Mouse (Mus musculus) G1E (cell line): Measurements from ENCODE around the gene Mrc1. TPM values are rescaled to one million over a fixed set of nuclear protein-coding genes. Genes with fewer than 3 reads are reported as not detected.
"Not testable (repeated sequence)": the region's sequence is repeated elsewhere in the genome, so short reads cannot be mapped to it uniquely, and the experiment has no call there.

Experiments
- ATAC-seq: 2 replicates; pipeline ENCODE4 v1.8.0; 2016; ENCODE audit warnings: mild to moderate bottlenecking; ENCODE audit not compliant: insufficient number of reproducible peaks, poor library complexity, low FRiP score, severe bottlenecking; ENCODE audit errors: extremely low read depth
- DNase-seq: peaks from one replicate; pipeline ENCODE4 v3.0.0; 2012; ENCODE audit warnings: low spot score
- H3K27me3 ChIP-seq: 2 replicates; pipeline ENCODE4 v1.6.1; 2012; ENCODE audit warnings: mild to moderate bottlenecking, low read length, inconsistent platforms; ENCODE audit not compliant: insufficient read depth
- H3K36me3 ChIP-seq: replicated peaks from 2 replicates; pipeline ENCODE3; 2012; ENCODE audit warnings: mild to moderate bottlenecking, inconsistent platforms
- H3K4me1 ChIP-seq: 2 replicates; pipeline ENCODE4 v1.6.1; 2012; ENCODE audit warnings: low read depth, low read length, inconsistent platforms, mixed read lengths; ENCODE audit not compliant: insufficient read depth
- H3K4me3 ChIP-seq: 2 replicates; pipeline ENCODE4 v1.5.1; 2012; ENCODE audit warnings: low read depth, mild to moderate bottlenecking, inconsistent platforms, low read length, moderate library complexity, mixed read lengths
- H3K9me3 ChIP-seq: replicated peaks from 2 replicates; pipeline ENCODE4 v1.6.1; 2012; ENCODE audit warnings: inconsistent platforms
- CTCF ChIP-seq: IDR thresholded peaks from 2 replicates; pipeline ENCODE4 v1.5.1; 2012; ENCODE audit warnings: low read depth, low read length, inconsistent platforms, mixed read lengths
- GATA1 ChIP-seq: IDR thresholded peaks from 2 replicates; pipeline ENCODE4 v1.6.1; 2012; ENCODE audit warnings: borderline replicate concordance, low read length, inconsistent platforms, mixed read lengths
- GATA2 ChIP-seq: IDR thresholded peaks from 2 replicates; pipeline ENCODE4 v1.6.1; 2012; ENCODE audit warnings: low read depth, low read length, inconsistent platforms, borderline replicate concordance
- POLR2AphosphoS5 ChIP-seq: IDR thresholded peaks from 2 replicates; pipeline ENCODE4 v1.6.1; 2012; ENCODE audit warnings: low read depth, low read length, inconsistent platforms; ENCODE audit not compliant: insufficient replicate concordance
- TAL1 ChIP-seq: conservative IDR thresholded peaks from 2 replicates; pipeline ENCODE4 v1.6.1; 2012; ENCODE audit warnings: low read depth, low read length, inconsistent platforms, mixed read lengths
- polyA plus RNA-seq: library from polyadenylated mRNA; stranded (reverse); fragments of >175 nt; gene quantifications from 2 replicates; pipeline ENCODE4 v1.2.3, GENCODE M21; 2012
- total RNA-seq, 2 experiments: library from RNA; stranded (forward) in 1 of 2; stranded (reverse) in 1 of 2; fragments of 200-1000 nt in 1 of 2; fragments of >200 nt in 1 of 2; fragmentation: Nextera tagmentation in 1 of 2; gene quantifications; 2 replicates each; pipeline ENCODE4 v1.2.3; 2014 to 2017

The Mrc1 gene
- not detected in 2 replicates for total RNA-seq (2014; fragmentation: Nextera tagmentation)
- 0.17 and 0.49 TPM in 2 replicates for total RNA-seq (2017)
- polyA plus RNA-seq: not detected in 2 replicates

DNA sequence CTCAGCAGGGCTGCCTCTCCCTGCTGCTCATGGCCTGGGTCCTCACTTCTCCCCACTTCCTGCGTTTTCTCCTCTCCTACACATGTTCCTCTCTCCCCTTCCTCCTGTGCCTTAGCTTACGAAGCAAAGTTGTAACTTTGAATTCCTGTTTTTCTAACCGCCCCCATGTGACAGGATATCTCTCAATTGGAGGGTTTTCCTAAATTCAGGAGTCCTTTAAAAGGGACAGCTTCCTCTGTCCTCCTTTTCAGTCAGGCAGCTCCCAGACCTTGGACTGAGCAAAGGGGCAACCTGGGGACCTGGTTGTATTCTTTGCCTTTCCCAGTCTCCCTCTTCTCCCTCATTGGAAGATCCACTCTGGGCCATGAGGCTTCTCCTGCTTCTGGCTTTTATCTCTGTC is at the start of gene Mrc1:
Gene Mrc1 (plus strand): TSS at position 244 of the 400 bp plus-strand sequence.
- DNase-seq (no peak), ATAC-seq (no peak)
- H3K27me3 ChIP-seq: peaks cover 5% of the 10 kb centered on the region; the same call in 1 of the 2 replicates
- TF ChIP-seq CTCF: no peak
- no peaks in the 10 kb centered on the region for H3K36me3 ChIP-seq
- H3K4me1 ChIP-seq: no peaks in the 10 kb centered on the region
- no peaks in the 10 kb centered on the region for H3K9me3 ChIP-seq
- no peak within 1 kb of the TSS for H3K4me3 ChIP-seq

DNA sequence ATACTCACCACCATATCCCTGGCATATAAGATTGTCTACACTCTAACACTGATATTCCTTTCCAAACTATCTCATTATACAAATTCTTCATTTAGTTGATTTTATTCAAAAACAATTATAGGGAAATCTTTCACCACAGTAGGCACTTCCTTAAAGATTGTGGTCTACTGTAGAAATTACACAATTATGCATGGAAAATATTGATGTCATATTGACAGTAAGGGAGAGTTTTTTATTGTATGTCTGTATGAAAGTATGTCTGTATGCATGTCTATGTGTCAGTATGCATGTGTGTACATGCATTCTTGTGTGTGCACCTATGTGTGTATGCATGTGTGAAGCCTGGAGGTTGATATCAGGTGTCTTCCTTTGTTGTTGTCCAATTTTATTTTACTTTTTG is 44.8 kb upstream of the Mrc1 start:
- H3K9me3 ChIP-seq: no peaks in the 10 kb centered on the region
- TF ChIP-seq CTCF (no peak), GATA2 (no peak), TAL1 (no peak), GATA1 (no peak), POLR2AphosphoS5 (no peak)
- H3K27me3 ChIP-seq: no peaks in the 10 kb centered on the region
- DNase-seq (no peak), ATAC-seq (no peak)
- H3K4me3 ChIP-seq: no peak overlapping the region
- no peaks in the 10 kb centered on the region for H3K36me3 ChIP-seq
- H3K4me1 ChIP-seq: no peaks in the 10 kb centered on the region

DNA sequence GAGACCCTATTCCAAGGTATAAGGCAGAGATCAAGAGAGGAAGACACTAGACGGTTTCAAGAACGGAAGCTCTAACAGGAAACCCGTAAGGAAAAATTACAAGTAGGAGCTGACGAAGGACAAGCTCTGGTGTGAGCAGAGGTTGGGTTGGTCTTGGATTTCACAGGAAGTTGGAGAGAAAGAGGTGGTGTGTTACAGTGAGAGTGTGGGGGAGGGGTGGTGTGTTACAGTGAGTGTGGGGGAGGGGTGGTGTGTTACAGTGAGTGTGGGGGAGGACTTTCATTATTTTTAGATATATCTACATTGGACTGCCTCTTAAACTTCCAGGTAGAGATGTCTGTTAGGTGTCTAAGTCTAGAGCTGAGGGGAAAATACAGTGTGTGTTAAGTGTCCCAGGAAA is 38.5 kb upstream of the Mrc1 start:
- DNase-seq: no peak
- Histone ChIP-seq H3K27me3 (no peaks in the 10 kb centered on the region), H3K36me3 (no peaks in the 10 kb centered on the region), H3K4me1 (no peaks in the 10 kb centered on the region), H3K9me3 (no peaks in the 10 kb centered on the region), H3K4me3 (no peak overlapping the region)
- TF ChIP-seq GATA1 (no peak), CTCF (no peak), GATA2 (no peak), POLR2AphosphoS5 (no peak), TAL1 (no peak)
- ATAC-seq: no peak

DNA sequence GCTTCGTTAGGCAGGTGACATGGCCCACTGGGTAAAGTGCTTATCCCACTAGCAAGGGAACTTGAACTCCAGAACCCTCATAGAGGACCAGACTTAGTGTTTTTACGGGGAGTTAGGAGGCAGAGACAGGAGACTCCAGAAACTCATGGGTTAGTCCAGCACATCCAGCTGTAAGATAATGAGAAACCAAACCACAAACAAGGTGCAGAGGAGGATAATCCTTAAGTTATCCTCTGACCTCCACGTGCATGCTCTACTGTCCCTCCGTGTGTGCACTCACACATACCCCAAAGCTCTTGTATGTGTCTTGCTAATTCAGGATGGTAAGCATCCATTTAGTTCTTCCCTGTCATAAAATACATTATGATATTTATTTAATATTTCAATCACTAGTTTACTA is 37.6 kb upstream of the Mrc1 start:
- no peaks in the 10 kb centered on the region for H3K4me1 ChIP-seq
- TF ChIP-seq CTCF: no peak
- TF ChIP-seq GATA1: no peak
- H3K27me3 ChIP-seq: no peaks in the 10 kb centered on the region
- DNase-seq: no peak
- H3K36me3 ChIP-seq: no peaks in the 10 kb centered on the region
- no peaks in the 10 kb centered on the region for H3K9me3 ChIP-seq
- no peak overlapping the region for H3K4me3 ChIP-seq
- ATAC-seq: no peak

DNA sequence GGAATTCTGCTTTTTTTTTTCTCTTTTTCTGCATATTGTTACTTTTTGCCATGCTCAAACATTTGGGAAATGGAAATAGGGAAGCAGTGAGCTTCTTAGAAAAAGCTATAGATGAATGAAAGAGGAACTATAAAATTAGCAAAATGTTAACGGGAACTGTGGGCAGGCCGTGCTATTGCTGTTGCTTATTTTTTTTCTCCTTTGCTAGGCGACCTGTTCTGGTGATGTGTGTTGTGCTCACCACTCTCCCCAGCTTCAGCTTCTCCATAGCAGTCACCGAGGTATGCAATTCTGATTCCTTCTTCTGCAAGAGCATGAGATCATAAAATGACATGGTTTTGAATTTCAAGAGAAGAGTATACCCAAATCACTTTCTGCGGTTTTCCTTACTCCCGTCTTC is 37.1 kb upstream of the Mrc1 start:
- DNase-seq (no peak), ATAC-seq (no peak)
- Histone ChIP-seq H3K4me1 (no peaks in the 10 kb centered on the region), H3K4me3 (no peak overlapping the region), H3K27me3 (no peaks in the 10 kb centered on the region), H3K36me3 (no peaks in the 10 kb centered on the region), H3K9me3 (no peaks in the 10 kb centered on the region)
- no peak for TF ChIP-seq CTCF
- no peak for TF ChIP-seq GATA2
- no peak for TF ChIP-seq POLR2AphosphoS5
- no peak for TF ChIP-seq TAL1
- no peak for TF ChIP-seq GATA1

DNA sequence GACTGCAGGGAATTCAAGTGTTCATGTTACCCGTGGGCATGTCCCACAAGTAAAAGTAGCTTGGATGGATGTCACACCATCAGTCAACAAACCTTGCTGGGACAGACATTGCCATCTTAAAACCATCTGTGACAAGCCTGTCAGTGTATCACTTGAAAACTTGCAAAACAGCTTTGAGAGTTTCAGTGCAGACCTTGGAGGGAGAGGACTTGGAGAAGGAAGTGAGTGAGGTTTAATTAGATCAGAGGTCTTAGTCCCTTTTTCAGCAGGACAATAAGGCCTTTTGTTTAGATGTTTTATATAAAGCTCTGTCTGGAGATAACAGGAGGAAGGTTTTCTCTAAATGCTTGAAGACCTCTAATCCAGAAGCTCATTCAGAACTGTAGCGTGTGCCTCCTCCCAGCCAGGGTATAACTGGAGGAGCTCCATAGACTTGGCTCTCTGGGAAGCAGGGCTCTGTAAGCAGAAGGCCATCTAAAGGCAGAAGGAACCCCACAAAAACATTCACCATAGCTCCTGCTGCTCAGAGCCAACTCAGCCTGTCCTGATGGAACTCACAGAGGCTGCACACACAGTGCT is 30.8 kb upstream of the Mrc1 start:
- not testable (repeated sequence) for H3K27me3 ChIP-seq, ATAC-seq, H3K9me3 ChIP-seq, DNase-seq, H3K4me3 ChIP-seq, H3K4me1 ChIP-seq, H3K36me3 ChIP-seq

DNA sequence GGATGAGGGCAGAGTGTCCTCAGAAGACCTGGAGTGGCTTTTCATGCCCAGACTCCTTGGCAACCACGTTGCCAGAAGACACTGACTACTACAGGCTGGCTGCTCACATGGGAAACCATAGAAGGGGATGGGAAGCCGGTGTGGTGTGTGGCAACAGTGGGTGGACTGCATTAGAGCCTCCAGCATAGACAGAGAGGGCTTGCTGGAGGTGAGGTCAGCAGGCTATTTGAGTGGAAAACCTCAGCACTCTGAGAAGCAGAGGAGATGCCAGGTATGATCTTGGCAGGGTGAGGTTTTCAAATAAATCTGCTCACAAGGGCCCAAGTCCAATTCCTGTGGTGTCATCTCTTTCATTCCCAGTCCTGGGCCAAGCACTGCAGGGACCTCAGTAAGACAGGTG is 29.6 kb upstream of the Mrc1 start:
- no peak overlapping the region for H3K4me3 ChIP-seq
- DNase-seq: no peak
- H3K27me3 ChIP-seq: peaks cover 3% of the 10 kb centered on the region; the same call in 1 of the 2 replicates
- H3K4me1 ChIP-seq: no peaks in the 10 kb centered on the region
- TF ChIP-seq TAL1 (no peak), GATA1 (no peak), CTCF (no peak), GATA2 (no peak), POLR2AphosphoS5 (no peak)
- H3K9me3 ChIP-seq: no peaks in the 10 kb centered on the region
- H3K36me3 ChIP-seq: no peaks in the 10 kb centered on the region
- ATAC-seq: no peak

DNA sequence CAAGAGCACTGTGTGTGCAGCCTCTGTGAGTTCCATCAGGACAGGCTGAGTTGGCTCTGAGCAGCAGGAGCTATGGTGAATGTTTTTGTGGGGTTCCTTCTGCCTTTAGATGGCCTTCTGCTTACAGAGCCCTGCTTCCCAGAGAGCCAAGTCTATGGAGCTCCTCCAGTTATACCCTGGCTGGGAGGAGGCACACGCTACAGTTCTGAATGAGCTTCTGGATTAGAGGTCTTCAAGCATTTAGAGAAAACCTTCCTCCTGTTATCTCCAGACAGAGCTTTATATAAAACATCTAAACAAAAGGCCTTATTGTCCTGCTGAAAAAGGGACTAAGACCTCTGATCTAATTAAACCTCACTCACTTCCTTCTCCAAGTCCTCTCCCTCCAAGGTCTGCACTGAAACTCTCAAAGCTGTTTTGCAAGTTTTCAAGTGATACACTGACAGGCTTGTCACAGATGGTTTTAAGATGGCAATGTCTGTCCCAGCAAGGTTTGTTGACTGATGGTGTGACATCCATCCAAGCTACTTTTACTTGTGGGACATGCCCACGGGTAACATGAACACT is 28.2 kb upstream of the Mrc1 start:
- not testable (repeated sequence) for H3K9me3 ChIP-seq, H3K36me3 ChIP-seq, ATAC-seq, H3K4me3 ChIP-seq, H3K4me1 ChIP-seq, H3K27me3 ChIP-seq, DNase-seq
